Mouse (Mus musculus): Measurements from ENCODE around the gene Dera.

Gene Dera

DNA sequence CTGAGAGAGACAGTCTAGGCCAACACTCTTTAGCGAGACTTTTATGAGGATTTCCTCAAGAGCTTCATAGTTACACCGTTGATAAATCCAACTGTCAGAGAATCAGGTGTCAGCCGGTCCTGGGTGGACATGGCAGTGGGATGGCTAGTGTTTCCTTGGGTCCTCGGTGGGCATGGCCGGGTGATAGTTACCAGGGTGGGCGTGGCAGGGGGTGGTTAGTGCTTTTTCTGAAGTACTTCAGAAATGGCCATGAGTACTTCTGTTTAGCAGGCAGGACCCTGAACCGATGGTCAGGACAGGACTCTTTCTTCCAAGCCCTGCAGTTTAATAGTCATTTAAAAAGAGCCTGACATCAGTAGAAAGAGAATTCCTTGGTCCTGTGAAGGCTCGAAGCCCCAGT, 52.5 kb downstream of the Dera start:
- no peak for DNase-seq (ENCODE audit: low read depth)

DNA sequence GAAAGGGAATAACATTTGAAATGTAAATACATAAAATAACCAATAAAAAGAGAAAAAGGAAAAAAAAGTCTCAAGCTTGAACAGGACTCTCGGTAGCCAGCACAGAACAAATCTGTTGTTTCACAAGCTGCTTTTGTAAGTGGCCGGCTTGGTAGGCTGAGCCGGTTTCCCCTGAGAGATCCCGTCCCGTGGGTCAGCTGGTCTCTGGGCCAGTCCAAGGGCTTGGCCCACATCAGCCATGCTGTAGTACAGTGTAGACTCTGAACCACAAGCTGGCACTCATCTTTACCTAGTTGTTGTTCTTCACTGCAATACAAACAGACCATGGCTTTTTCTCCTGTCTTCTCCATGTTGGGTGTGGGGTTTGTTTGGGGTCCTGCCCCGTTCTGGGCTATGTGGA, 53.0 kb downstream of the Dera start:
- no peak for DNase-seq (ENCODE audit: low read depth)

DNA sequence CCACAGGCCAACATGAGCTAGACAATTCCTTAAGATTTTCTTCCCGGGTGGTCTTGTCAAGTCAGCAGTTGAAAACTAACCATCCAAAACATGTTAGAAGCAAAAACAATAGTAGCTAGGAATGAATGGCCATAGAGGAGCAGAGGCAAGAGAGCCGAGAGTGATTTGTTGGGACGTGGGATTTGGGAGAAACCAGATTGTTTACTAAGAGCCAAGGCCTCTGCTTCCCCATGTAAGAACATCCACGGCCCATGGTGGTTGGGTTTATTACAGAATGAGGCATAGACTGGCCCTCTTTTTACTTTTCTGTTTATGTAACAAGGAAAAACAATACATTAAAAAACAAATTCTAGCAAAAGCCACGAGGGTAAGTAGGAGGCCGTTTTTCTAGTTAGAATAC, 54.4 kb downstream of the Dera start:
- no peak for DNase-seq (ENCODE audit: low read depth)

DNA sequence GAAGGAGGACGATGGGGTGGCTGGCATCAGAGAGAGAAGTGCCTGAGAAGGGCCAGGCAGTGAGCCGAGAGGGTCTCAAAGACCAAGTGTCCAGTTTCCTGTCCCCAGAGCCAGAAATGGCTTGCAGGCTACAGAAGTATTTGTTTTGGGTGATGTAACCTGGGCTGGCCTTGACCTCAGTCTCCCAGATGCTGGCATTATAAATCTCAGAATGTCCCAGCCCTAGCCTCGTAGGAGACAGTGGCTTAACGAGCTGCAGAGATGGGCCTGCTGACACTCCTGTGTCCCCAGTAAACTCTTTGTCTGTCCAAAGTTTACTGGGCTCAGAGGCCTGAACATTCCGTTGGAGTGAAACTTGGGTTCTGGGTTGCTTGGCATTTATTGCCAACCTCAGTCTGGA, 55.8 kb downstream of the Dera start:
- DNase-seq (ENCODE audit: low read depth), result no peak

DNA sequence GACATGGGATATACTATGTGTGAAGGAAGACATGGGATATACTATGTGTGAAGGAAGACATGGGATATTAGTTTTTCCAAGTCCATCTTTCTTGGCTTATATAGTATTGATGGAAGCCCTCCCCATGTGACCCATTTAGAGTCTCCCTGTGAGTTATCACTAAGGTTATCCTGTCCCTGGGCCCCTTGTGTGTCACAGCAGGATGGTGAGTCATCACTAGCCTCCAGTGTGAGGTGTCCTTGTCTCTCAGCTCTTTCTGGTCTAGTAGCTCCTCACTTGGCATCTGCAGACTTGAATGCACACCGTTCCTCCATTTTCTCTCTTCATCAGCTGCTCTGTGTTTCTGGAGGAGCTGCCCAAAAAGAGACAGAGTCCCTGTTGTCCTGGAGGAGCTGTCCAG, 59.7 kb downstream of the Dera start:
- DNase-seq (ENCODE audit: low read depth), result no peak

DNA sequence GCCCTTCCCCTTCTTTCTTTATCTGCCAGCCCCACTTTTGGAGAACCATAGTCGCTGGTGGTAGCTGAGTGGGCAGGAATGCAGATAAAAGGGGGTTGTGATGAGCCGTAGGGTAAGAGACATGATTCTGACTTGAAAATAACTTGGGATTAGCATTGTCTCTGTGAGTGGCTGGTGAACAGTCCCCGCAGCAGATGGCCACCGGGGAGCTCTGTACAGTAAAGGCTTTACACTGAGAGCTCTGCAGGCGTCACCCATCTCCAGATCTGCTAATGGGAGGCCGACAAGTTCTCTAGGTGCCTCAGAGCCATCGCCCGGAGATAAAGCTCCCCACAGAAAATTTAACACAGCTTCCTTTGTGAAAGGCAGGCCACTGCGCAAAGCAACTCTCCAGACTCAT, 62.2 kb downstream of the Dera start:
- no peak for DNase-seq (ENCODE audit: low read depth)

DNA sequence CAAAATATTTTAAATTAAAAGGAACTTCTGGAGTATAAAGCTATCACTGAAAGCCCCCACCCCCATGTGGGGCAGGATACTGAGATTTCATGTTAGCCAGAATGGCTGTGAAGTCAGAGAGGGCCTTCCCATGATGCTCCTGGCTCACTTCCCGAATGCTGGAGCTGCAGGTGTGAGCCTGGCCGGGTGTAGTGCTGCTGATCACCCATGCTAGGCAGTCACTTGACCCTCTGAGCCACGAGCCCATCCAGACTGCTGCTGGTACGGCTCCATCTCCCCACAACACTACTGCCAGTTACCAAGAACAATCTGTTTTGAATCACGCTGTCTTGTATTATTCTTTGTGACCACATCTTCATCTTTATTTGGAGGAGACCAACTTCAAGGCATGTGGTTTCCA, 68.2 kb downstream of the Dera start:
- DNase-seq (ENCODE audit: low read depth), result no peak

DNA sequence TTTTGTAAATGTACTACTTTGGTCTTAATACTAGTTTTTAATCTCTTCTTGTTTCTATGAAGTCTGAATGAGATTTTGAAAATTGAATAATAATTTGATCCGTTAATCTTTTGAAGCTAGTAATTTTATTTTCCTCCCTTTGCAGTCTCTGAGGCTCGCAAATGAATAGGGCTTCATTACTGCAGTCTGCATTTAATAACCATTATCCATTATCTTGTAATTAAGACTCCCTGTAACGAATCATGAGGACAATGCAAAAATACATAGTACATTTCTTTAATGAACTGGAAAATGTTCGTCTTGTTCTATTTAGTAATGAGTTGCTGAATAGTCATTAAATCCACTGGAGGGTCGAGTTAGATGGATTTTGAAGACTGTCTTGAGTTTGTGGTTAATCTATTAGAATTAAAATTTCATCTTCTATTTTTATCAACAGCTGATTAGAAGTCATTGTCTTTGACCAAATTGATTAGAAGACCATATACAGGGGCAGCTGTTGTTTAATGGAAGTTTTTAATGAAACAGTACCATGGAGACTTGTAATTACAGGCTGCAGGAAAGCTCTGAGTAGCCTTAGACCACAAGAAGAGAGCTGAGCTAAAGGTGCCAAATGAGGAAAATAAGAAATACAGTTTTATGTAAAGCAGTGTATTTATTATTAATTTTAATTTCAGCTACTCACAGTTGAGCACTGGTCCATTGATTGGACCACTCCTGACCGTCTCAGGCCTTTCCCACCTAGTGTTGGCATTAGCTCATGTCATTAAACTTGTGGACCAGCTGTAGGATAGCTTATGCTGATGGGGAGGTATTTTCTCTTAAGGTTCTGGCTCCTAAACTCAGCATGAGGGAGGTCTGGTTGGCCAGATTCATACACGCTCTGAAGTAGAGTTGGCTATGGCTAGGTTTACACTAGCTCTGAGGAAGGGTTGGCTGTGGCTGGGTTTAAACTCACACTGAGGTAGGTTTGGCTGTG, 70.0 kb downstream of the Dera start:
- no peak for DNase-seq (ENCODE audit: low read depth)

DNA sequence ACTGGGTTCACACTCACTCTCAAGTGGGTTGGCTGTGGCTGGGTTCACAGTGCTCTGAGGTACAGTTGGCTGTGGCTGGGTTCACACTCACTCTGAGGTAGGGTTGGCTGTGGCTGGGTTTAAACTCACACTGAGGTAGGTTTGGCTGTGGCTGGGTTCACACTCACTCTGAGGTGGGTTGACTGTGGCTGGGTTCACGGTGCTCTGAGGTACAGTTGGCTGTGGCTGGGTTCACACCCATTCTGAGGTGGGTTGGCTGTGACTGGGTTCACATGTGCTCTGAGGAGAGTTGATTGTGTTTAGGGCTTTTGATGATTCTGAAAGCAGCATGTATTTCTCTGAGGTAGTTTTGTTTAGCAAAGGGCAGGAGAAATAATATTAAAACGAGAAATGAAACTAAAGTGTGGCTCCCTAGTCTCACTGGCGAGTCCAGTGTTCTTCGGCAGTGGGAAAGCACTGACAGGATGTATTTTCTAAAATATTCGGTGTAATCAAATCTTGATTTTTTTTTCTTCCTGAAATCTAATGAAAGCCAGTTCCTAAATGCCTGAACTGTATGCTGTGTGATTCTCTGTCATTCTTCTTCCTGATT, 70.8 kb downstream of the Dera start:
- DNase-seq (ENCODE audit: low read depth), result no peak

DNA sequence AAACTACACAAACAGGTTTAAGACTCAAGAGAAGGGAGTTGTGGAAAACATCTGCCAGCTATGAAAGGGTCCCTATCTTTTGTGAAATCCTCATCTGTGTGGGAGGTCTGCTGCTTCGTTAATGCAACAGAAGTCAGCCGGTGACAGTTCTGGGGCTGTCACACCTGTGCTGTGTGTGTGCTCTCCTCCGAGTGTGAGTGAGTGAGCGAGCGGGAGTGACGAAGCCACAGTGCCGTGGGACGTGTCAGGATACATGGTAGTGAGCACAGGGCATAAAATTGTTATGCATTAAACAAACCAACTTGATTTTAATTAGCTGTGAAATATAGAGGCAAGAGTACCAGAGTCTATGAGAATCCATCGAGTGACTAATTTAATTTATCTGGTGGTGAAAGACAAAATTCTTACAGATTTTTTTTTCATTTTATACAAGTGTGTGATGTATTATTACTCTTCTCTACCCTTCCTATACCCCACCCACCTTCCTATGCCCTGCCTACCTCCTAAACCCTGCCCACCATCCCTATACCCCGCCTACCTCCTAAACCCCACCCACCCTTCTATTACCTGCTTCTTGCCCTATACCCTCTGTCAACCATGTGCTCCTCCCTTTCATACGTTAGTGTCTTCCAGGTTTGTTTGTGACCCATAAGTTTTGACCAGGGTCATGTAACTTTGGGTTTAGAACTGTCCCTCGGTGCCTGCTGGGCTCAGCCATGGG, 74.9 kb downstream of the Dera start:
- no peak for DNase-seq (ENCODE audit: low read depth)

DNA sequence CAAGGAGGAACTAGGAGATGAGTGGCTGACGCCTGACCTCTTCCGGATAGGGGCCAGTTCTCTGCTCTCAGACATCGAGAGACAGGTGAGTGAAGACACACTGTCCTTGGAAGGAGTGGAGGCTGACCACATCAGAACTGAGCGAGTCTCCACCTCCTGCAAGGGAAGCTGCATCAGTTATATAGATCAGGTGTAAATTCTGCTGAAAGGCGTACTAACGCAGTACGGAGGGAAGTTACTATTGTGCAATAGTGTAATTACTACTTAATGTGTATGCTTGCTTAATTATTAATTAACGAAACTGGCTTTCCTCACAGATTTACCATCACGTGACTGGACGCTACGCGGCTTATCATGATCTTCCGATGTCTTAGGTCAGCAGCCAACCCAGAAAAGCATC, 82.5 kb downstream of the Dera start:
- DNase-seq (ENCODE audit: low read depth), result no peak

DNA sequence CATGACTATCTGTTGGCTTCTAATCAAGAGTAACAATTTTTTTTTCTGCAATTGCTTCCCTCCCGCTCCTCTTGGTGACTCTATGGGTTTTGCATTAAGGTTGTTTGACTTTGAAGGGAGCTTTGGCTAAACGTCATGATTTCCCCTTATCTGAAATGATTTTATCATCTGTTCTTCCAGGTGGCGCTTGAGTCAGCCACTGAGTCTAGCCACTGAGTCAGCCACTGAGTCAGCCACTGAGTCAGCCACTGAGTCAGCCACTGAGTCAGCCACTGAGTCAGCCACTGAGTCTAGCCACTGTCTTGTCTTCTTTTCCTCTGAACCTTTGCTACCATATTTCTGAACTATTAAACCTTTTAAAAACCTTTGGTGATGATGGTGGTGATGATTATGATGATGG, 89.0 kb downstream of the Dera start:
- no peak for DNase-seq (ENCODE audit: low read depth)

DNA sequence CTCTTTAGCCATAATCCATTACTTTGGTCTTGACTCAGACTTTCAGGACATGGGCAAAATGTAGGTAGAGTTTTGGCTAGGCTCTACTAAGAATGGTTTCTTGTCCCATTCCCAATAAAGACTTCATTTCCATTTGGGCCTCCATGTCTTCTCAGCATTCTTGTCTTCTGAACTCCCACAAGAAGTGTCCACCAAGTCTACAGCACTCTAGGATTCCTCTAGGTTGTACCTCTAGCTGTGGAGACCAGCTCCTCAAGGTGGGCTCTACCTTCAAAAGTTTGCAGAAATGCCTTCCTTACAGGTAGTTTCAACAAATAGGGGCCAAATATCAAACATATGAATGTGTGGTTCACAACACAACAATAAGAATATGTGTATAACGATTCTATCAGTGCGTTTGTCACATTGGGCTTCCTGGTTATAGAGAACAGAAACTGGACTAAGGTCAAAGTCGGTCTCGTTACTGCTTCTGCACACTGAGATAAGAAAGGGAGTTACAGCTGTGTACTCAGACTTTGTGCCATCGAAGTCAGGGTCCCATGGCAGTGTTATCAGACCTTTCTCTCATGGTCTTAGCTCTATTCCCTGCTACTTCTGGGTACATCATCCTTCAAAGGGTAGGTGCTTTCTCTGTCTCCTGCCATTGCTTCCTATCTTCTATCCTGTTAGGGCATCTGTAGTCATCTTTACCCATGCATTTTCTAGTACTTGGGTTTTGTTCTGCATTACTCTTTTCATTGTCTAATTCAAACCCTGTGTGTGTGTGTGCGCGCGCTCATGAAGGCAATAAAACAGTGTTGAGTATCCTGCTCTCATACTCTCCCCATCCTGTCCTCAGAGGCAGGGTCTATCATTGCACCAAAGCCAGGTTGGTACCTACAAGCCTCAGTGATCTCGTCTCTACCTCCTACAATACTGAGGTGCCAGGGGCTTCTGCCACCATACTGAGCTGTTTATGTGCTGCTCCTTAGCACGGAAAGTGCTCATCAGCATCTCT, 103.2 kb downstream of the Dera start:
- DNase-seq (ENCODE audit: low read depth), result no peak

DNA sequence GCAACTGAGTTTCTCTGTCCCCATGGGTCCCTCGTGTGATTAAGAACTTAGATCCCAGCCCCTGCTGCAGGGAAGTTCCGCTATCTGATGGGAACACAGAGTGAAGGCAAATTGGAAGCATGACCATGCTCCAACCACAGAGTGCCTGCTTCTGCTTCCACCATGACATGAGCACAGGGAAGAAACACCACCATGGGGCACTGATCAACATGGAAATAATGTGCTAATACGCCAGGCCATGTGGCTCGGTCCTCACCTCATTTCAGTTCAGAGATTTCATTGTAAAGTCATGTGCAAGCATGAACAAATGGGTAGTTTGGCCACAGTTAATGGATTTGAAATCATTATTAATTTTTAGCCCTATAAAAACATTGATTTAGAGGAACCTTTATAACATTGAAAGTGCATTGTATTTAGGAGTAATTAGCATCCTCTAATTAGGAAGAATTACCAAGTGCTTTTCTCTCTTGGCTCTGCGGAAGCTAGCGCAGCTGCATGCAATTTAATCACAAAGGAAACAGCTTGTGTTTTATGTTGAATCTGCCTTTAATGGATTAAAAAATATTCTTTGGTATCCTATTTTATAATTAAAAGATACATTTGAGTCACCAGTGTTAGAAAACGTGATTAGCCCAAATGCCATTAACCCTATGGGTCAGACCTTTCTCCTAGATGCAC, 115.7 kb downstream of the Dera start:
- DNase-seq (ENCODE audit: low read depth), result no peak

DNA sequence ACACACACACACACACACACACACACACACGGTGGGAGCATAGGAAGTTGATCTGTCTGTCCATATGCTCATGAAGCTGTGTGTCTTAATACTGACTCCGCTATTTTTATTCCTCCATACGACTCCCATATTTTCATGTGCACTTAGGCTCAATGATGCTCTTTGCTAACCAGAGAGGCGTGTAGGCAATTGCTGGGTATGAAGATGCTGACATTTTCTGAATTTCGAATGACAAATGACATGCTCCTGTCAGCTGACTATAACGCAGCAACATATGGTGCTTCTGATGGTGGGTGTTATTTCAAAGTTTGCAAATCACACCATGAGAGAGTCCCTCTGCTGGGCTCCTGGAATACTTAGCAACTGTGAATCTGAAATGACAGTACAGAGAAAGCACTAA, 116.3 kb downstream of the Dera start:
- no peak for DNase-seq (ENCODE audit: low read depth)

DNA sequence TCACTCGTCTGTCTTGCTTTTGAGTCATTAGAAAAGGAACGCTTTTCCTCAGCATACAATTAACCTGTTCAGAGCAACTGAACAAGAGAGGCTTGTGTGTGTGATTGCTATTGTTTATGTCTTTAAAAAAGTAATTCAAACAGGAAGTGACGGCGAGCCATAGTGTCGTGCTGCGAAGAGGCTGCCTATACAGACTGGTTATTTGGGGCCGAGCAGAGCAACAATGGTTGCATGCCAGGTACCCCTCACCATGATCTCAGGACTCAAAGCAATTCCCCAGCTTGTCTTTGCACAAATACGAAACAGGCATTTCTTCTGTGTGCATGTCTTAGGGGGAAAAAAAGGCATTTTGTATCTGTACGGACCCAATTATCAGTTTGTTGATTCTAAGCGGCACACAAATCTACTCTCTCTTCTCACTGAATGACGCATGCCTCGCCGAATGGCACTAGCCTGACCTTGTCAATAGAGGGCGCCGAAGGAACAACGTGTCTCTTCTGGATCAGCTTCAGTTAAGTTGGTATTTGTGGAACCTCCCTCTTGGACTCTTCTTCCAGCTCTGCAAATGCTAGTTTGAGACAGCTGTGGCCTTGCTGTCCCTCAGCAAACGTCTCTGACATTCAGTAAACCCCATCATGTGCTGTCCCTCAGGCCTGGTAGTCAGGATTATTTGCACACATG, 117.8 kb downstream of the Dera start:
- no peak for DNase-seq (ENCODE audit: low read depth)

DNA sequence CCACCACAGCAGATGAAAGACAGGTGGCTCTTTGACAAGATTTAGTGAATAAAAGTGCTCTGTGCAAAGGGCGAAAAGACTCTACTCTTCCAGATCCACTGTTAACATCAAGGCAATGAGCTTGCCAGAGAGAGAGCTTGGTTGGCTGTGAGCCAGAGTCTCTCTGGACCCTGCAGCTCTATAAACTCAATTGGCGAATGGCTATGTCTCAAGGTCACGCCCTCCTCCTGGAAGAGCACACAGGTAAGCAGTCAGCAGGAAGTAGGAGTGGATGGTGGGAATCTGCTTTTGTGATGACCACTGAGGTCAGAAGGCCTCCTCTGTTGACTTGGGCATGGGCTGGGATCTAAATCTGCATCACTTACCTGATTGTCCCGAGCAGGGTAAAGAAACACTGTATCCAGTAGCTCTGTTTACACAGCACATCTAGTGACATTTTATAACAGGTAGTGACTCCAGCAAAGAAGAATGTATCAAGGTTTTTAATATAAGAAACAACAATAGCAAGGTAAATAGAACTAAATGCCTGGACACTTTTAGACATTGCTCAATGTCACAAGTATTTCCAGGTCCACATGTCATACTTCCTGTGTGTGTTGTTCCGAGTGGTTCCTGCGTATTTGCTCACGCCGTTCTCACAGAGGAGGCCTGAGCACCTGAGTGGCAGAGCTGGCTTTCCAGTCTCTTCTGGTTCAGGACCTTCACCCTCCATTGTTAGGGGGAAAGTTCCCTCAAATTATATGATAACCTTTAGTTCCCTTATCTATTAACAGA, 120.3 kb downstream of the Dera start:
- no peak for DNase-seq (ENCODE audit: low read depth)

DNA sequence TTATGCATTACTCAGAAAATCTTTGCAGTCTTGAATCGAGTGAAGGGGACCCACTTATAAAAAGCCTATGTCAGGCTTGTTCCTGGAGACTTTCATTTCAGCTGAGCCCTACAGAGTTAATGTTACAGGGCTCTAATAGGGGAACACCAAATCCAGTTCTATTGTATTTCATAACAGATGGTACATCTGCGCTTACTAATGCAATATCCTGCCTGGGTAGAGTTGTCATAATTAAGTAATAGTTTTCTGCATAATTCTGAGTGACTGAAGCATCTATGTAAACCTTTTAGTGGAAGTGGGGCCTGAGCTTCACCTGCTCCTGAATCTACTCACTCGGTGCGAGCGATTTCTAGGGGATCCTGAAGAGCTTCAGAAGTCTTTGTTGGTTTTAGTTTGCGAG, 131.3 kb downstream of the Dera start:
- no peak for DNase-seq (ENCODE audit: low read depth)

DNA sequence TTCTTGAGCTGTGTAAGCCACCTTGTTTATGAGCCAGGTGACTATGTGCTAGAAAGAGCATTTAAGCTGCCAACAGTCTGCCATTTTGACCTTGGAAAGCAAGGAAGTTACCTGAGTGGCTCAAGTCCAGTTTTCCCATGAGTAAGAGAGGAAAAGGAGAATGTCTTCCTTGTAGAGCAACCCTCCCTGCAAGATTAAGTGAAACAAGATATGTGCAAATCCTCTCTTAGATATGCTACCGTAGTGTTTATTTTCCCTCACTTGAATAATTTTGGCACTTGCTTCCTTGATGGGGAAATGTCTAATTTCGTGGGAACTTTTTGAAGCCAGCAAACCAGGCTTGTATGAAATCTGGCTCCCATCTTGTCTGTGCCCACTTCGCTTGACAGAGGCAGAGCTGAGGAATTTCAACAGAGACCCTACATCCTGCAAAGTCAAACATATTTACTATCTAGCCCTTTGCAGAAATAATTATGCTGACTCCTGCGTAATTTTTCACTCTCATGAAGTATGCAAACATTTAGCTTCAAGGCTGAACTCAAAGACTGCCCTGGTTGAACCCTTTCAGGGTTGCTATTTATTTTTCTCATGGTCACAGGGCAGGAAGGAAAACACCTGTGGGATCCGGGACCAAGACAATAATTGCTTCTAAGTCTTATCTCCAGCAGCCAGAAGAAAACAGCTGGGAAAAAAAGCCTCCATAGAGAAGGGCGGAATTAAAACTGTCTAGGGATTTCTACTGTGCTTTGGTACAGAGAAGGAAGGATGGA, 132.0 kb downstream of the Dera start:
- no peak for DNase-seq (ENCODE audit: low read depth)
